Mouse (Mus musculus): ENCODE measurements around the gene Serpina9. TPM values are rescaled to one million over a fixed set of nuclear protein-coding genes. Genes with fewer than 3 reads are reported as not detected.
A peak's percentile ranks its signal among the peaks of the same experiment; 100 is the strongest.
"Not testable (repeated sequence)": the region's sequence is repeated elsewhere in the genome, so short reads cannot be mapped to it uniquely, and the experiment has no call there.

The Serpina9 gene
- total and polyA plus RNA-seq, 2 experiments, result 0.18 to 1.3 TPM

- peak; percentile 82 for DNase-seq (ENCODE audit: extremely low read depth, low read depth, low spot score)
- peaks cover 17% of the 10 kb centered on the region; the same call in 1 of the 2 replicates for H3K36me3 ChIP-seq (ENCODE audit: control insufficient read depth, insufficient read depth, low read length)
- H3K4me3 ChIP-seq (ENCODE audit: insufficient read depth, low read depth, low read length); H3K27ac ChIP-seq (replicated peaks; ENCODE audit: insufficient read depth, low read depth, low read length); H3K79me2 ChIP-seq (ENCODE audit: control insufficient read depth, insufficient read depth, low read length); H3K27me3 ChIP-seq (ENCODE audit: control insufficient read depth, insufficient read depth, low read length); H3K4me1 ChIP-seq (ENCODE audit: control insufficient read depth, insufficient read depth, low read length); H3K9ac ChIP-seq (ENCODE audit: low read depth, low read length): not testable (repeated sequence)
- TF ChIP-seq POLR2A (IDR thresholded peaks at IDR 0.05; ENCODE audit: extremely low read depth, insufficient read depth, low read length), result 0 out of 2 replicates have a peak, but pooled peaks have one; percentile 37
- WGBS, result 12% methylated on average over 3 of the region's 3 CpGs
These were observed 60.6 kb downstream of the Serpina9 start for GRCm38 (mm10) chr12:103952972-103953371.

GRCm38 (mm10) chr12:103946243-103946642 lies 67.3 kb downstream of the Serpina9 start:
- no peak overlapping the region for H3K27ac ChIP-seq (replicated peaks; ENCODE audit: insufficient read depth, low read depth, low read length)
- TF ChIP-seq POLR2A (IDR thresholded peaks at IDR 0.05; ENCODE audit: extremely low read depth, insufficient read depth, low read length) (peak; percentile 53), CTCF (IDR thresholded peaks at IDR 0.05; ENCODE audit: low read depth, low read length) (peak; percentile 25; the same call in 1 of the 2 replicates)
- H3K4me1 ChIP-seq (ENCODE audit: control insufficient read depth, insufficient read depth, low read length), result no peaks in the 10 kb centered on the region
- H3K79me2 ChIP-seq (ENCODE audit: control insufficient read depth, insufficient read depth, low read length), result no peaks in the 10 kb centered on the region
- peaks cover 12% of the 10 kb centered on the region; the same call in 1 of the 2 replicates for H3K36me3 ChIP-seq (ENCODE audit: control insufficient read depth, insufficient read depth, low read length)
- H3K9ac ChIP-seq (ENCODE audit: low read depth, low read length), result no peak overlapping the region
- H3K4me3 ChIP-seq (ENCODE audit: insufficient read depth, low read depth, low read length), result no peak overlapping the region
- no peak for DNase-seq (ENCODE audit: extremely low read depth, low read depth, low spot score)
- no peaks in the 10 kb centered on the region for H3K27me3 ChIP-seq (ENCODE audit: control insufficient read depth, insufficient read depth, low read length)
- WGBS, result 27% methylated on average over 4 of the region's 4 CpGs

Other genes with a start within 250 kb of the Serpina9 start
- 5,740 and 5,936 TPM in 2 replicates for gene Serpina1d, start 240.2 kb downstream of the Serpina9 start, total RNA-seq (2014; rRNA removed)
- 7,463 and 8,304 TPM in 2 replicates for gene Serpina1d, start 240.2 kb downstream of the Serpina9 start, polyA plus RNA-seq (2012; rRNA removed)
- 9,611 and 9,715 TPM in 2 replicates for gene Serpina1b, start 183.4 kb downstream of the Serpina9 start, total RNA-seq (2014; rRNA removed)
- gene Serpina1b, start 183.4 kb downstream of the Serpina9 start, polyA plus RNA-seq (2012; rRNA removed), result 8,562 and 8,619 TPM in 2 replicates
- gene Serpina1a, start 150.2 kb downstream of the Serpina9 start, total RNA-seq (2014; rRNA removed), result 6,488 and 8,697 TPM in 2 replicates
- gene Serpina1a, start 150.2 kb downstream of the Serpina9 start, polyA plus RNA-seq (2012; rRNA removed), result 6,371 and 7,029 TPM in 2 replicates
- gene Serpina1c, start 108.9 kb downstream of the Serpina9 start, total RNA-seq (2014; rRNA removed), result 6,010 and 6,410 TPM in 2 replicates
- 8,302 and 8,890 TPM in 2 replicates for gene Serpina1c, start 108.9 kb downstream of the Serpina9 start, polyA plus RNA-seq (2012; rRNA removed)
- gene Serpina1e, start 54.8 kb downstream of the Serpina9 start, total RNA-seq (2014; rRNA removed), result 1,162 and 7,105 TPM in 2 replicates
- gene Serpina1e, start 54.8 kb downstream of the Serpina9 start, polyA plus RNA-seq (2012; rRNA removed), result 268 and 557 TPM in 2 replicates
- gene Serpina11, start 23.8 kb downstream of the Serpina9 start, total RNA-seq (2014; rRNA removed), result 47.7 and 49.9 TPM in 2 replicates
- gene Serpina11, start 23.8 kb downstream of the Serpina9 start, polyA plus RNA-seq (2012; rRNA removed), result 107 and 114 TPM in 2 replicates
- 0.20 and 3.6 TPM in 2 replicates for gene Serpina12, start 30.7 kb upstream of the Serpina9 start, total RNA-seq (2014; rRNA removed)
- 0.56 and 1.8 TPM in 2 replicates for gene Serpina12, start 30.7 kb upstream of the Serpina9 start, polyA plus RNA-seq (2012; rRNA removed)
- not detected in 2 replicates for gene Serpina5, start 87.4 kb upstream of the Serpina9 start, total RNA-seq (2014; rRNA removed)
- gene Serpina5, start 87.4 kb upstream of the Serpina9 start, polyA plus RNA-seq (2012; rRNA removed), result 0.04 TPM in 1 of 2 replicates, not detected in the other
- not detected in 2 replicates for gene Serpina3a, start 99.0 kb upstream of the Serpina9 start, total RNA-seq (2014; rRNA removed)
- not detected in 2 replicates for gene Serpina3a, start 99.0 kb upstream of the Serpina9 start, polyA plus RNA-seq (2012; rRNA removed)
- gene Serpina3b, start 114.2 kb upstream of the Serpina9 start, total RNA-seq (2014; rRNA removed), result 0.09 TPM in 1 of 2 replicates, not detected in the other
- not detected in 2 replicates for gene Serpina3b, start 114.2 kb upstream of the Serpina9 start, polyA plus RNA-seq (2012; rRNA removed)
- gene Serpina3c, start 140.1 kb upstream of the Serpina9 start, total RNA-seq (2014; rRNA removed), result 0.20 TPM in 1 of 2 replicates, not detected in the other
- gene Serpina3c, start 140.1 kb upstream of the Serpina9 start, polyA plus RNA-seq (2012; rRNA removed), result not detected in 2 replicates
- gene Serpina3f, start 200.8 kb upstream of the Serpina9 start, total RNA-seq (2014; rRNA removed), result 2.9 TPM in 2 replicates
- 0.67 and 2.2 TPM in 2 replicates for gene Serpina3f, start 200.8 kb upstream of the Serpina9 start, polyA plus RNA-seq (2012; rRNA removed)
- gene Serpina3g, start 222.5 kb upstream of the Serpina9 start, total RNA-seq (2014; rRNA removed), result 19.1 and 20.7 TPM in 2 replicates
- gene Serpina3g, start 222.5 kb upstream of the Serpina9 start, polyA plus RNA-seq (2012; rRNA removed), result 3.8 and 9.7 TPM in 2 replicates
- 0.20 and 0.46 TPM in 2 replicates for gene Serpina3i, start 249.4 kb upstream of the Serpina9 start, total RNA-seq (2014; rRNA removed)
- gene Serpina3i, start 249.4 kb upstream of the Serpina9 start, polyA plus RNA-seq (2012; rRNA removed), result 0.04 TPM in 1 of 2 replicates, not detected in the other

All from liver, adult 2 months (tissue).